Comparison of ENCODE assay signal across 16 mouse cellular contexts in the genomic region with DNA sequence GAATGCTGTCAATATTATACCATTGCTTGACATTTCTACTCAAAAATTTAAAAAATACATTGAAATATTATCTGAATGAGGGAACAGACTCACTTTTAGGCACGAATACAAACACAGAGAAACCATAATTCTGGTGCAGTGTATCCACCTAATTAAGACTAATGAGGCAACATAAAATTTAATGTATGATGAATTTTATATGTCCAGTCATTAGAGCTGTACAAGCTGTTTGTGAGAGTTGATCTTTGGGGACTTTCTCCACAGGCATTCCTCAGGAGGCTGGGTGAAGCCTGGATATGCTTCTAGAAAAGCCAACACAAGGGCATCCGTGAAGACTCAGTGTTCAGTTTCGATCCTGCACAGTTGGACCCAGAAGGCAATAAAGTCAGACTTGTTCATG.
"Had no signal": no experiment of that assay in that cellular context is flagged by ENCODE, and none has a peak within 500 bp of the region (broad histone marks: within the 10 kb centered on the region; RNA-seq: fewer than 3 reads in every experiment).

No protein-coding gene starts in this region.

- H3K9ac ChIP-seq: neural tube, embryonic 13.5 days; neural tube, embryonic 15.5 days; stomach, embryonic 15.5 days had no signal

- H3K4me2 ChIP-seq: neural tube, embryonic 13.5 days; neural tube, embryonic 15.5 days; stomach, embryonic 15.5 days had no signal

- H3K27ac ChIP-seq: neural tube, embryonic 13.5 days; neural tube, embryonic 15.5 days; stomach, embryonic 15.5 days; stomach, postnatal 0 days had no signal

- H3K27me3 ChIP-seq: neural tube, embryonic 13.5 days; neural tube, embryonic 15.5 days; stomach, embryonic 15.5 days had no signal

- H3K4me1 ChIP-seq: neural tube, embryonic 13.5 days; neural tube, embryonic 15.5 days; stomach, embryonic 15.5 days had no signal

- H3K9me3 ChIP-seq: neural tube, embryonic 13.5 days; neural tube, embryonic 15.5 days; stomach, embryonic 15.5 days had no signal

- H3K36me3 ChIP-seq: neural tube, embryonic 13.5 days; neural tube, embryonic 15.5 days; stomach, embryonic 15.5 days had no signal

- DNase-seq: retina, postnatal 1 day; right cerebral cortex, adult 18-20 months; right cerebral cortex, postnatal 14 days; right cerebral cortex, postnatal 25 days; right cerebral cortex, postnatal 4 days; spleen, adult 18-20 months; thymus, adult 18-20 months; thymus, adult 2 months; thymus, postnatal 14 days; thymus, postnatal 25 days; thymus, postnatal 36 days; thymus, postnatal 4 days had no signal

- H3K4me3 ChIP-seq: neural tube, embryonic 13.5 days; neural tube, embryonic 15.5 days; stomach, embryonic 15.5 days had no signal
